Mouse (Mus musculus): ENCODE results near the gene Uba3. TPM values are rescaled to one million over a fixed set of nuclear protein-coding genes. Genes with fewer than 3 reads are reported as not detected.
A peak's percentile ranks its signal among the peaks of the same experiment; 100 is the strongest.

Uba3 gene
- total RNA-seq (2021): 10 to 100 TPM; 34.1 to 35.3 TPM
- long read RNA-seq, experiment 1, transcript Uba3-202 (17 exons, 2,465 nt): minor isoform, 5 of 19 reads
- long read RNA-seq, experiment 1, transcript Uba3-201 (18 exons, 2,257 nt): major isoform, 9 of 19 reads
- long read RNA-seq, experiment 1, partial matches to known transcripts: 1 of 19 reads
- long read RNA-seq, experiment 1, other reads (novel, unspliced or antisense): 3 of 19 reads
- long read RNA-seq, experiment 2, transcript Uba3-201 (18 exons, 2,257 nt): major isoform, 15 of 29 reads
- long read RNA-seq, experiment 2, transcript Uba3-202 (17 exons, 2,465 nt): minor isoform, 6 of 29 reads
- long read RNA-seq, experiment 2, partial matches to known transcripts: 7 of 29 reads
- long read RNA-seq, experiment 2, other reads (novel, unspliced or antisense): 1 of 29 reads

DNA sequence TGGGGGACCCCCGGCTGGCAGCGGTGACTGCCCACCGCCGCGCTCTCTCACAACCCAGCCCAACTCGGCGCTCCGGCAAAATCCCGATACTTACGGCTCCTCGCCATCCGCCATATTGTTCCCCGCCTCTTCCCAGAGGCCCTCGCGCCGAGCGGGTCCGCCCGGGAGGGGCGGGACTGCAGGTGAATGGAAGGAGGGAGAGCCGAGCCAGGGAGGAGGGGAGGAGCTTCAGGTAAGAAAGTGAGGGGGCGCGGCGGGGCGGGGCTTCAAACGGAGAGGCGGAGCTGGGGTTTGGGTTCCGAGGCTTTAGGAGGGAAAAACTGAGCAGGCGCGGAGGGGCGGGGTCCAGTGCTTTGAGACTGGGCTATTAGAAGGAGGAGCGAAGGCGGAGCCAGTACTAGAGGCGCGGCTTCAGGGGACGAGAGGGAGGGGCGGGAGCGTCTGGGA, at the start of gene Uba3:
TSS of gene Uba3 (minus strand) at position 209 of the 447 bp plus-strand sequence.
- peak; percentile 99 for DNase-seq

DNA sequence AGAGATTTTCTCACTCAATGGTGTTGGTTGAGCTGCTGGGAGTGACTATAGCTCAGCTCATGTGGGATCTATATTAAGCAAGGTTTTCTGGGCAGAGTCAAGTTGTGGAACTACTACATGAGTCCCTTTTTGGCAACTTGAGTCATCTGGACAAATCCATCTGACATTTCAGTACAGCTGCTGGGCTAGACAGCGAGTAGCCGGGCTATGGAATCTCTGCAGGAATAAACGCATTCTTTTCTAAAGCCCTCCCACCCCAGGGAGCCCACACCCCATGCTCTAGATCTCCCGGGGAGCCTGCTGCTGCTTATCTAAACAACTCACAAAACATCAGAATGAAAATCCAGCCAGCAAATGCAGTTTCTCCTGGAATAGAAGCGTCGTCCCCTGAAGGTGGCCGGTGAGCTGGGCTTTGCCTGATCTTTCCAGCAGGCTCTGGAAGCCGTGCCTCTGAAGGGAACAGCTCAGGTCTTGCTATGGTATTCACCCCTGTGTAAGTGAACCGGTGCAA, 47.3 kb upstream of the Uba3 start, which contains the start of gene Lmod3:
TSS of gene Lmod3 (minus strand) at position 49 of the 511 bp plus-strand sequence.
- DNase-seq: peak; percentile 28

DNA sequence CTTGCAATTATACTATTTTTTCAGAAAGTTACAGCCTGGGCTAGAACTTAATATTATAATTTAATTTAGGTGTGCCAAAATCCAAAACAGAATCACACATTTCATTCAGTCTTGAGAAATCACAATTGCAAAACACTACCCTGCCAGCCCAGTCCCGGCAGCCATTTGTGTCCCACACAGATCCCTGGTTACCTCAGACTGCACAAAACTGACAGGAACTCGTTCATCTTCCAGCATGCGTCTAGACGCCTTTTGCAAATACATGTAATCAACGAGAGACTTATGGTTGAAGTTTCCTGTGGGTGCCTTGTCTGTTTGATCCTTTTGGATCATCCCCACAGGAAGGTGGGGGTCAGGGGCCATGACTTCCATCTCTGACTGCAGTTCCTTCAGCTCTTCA, 46.6 kb upstream of the Uba3 start:
- no peak for DNase-seq

DNA sequence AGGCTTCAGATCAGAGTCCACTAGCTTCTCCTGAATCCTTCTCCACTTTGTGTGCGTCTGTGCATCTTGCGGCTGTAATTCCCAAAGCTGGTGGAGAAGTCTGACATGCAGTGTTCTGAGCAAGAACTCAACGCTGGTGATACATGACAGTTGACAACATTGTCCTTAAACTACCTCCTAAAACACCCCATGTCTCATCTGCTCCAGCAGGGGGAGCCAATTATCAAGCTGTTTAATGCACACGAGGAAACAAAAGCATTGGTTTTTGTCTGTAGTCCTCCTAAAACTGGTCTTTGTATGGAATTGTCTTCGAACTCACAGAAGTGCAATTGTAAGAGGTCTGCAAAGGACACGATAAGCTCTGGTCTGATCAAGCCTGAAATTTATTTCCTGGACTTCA, 45.5 kb upstream of the Uba3 start:
- no peak for DNase-seq

DNA sequence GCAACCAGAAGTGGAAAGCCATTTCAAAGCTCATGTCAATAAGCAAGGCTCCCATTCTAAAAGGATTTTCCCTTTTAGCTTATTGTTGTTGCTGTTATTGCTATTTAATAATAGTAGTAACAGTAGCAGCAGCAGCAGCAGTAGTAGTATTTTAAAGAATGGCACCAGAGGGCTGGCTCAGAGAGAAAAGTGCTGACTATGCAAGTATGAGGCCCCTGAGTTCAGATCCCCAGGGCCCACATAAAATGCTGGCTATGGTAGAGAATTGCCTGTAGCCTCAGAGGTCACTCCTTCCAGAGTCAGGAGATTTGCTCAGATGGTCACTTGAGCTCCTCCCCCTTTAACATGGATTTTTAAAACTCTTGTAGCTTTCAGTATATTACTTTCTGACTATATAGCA, 39.8 kb upstream of the Uba3 start:
- DNase-seq: no peak

DNA sequence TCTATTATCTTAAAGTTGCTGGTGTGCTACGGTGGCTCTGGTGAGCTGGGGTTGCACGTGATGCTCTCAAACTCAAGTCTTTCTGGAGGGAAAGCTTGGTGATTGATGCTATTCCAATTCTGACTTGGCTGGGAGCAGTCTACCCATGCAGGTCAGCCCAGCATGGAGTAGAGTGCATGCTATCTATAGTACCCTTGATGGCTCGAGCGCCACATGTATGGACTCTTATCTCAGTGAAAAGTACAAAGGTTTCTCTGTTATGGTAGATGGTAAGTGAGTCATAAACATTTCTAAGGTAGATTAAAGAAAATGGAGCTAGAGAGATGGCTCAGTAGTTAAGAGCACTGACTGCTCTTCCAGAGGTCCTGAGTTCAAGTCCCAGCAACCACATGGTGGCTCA, 37.1 kb upstream of the Uba3 start:
- no peak for DNase-seq

DNA sequence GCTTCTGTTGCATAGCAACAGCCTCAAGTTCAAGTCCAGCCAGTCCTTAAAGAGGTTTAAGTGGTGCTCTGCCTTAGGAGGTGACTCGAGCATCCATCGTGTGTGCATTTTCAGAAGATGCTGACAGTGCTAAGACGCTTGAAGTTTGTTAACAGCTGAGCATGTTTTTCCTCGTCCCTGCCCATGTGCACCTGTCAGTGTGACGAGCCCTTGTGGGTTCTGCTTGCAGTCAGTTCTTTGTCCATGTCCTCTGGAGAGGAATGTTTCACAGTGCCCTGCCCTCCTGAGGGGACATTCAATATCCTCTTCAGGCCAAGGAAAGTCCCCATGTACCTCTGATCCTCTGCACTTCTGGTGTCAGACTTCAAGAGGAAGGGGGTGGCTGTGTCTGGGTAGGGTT, 34.6 kb upstream of the Uba3 start:
- DNase-seq: no peak

DNA sequence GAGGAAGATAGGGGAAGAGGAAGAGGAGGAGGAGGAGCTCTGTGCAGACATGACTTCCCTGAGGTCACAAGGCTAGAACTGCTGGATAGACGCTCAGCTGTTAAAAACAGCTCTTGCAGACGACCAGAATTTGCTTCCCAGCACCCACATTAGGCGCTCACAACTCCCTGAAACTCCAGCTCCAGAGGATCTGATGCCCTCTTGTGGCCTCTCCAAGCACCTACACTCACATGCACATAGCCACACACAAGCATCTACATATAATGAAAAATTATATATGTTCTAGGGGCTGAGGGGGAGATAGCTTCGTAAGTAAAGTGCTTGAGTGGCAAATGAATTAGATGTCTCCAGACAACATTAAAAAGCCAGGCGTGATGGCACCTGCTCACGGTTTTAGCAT, 33.9 kb upstream of the Uba3 start:
- no peak for DNase-seq

DNA sequence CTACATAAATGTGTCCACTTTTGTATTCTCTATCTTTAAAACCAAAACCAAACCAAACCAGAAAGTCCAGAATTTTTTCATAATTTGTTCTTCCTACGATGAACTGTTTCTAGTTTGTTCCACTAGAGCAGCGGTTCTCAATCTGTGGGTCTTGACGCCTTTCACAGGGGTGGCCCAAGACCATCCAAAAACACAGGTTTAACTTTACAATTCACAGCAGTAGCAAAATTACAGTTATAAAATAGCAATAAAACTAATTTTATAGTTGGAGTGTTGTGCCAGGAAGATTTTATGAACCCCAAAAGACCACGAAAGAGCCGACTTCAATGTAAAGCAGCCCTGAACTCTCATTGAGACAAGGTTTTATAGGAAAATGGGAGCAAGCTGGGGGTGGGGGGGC, 30.6 kb upstream of the Uba3 start:
- no peak for DNase-seq

DNA sequence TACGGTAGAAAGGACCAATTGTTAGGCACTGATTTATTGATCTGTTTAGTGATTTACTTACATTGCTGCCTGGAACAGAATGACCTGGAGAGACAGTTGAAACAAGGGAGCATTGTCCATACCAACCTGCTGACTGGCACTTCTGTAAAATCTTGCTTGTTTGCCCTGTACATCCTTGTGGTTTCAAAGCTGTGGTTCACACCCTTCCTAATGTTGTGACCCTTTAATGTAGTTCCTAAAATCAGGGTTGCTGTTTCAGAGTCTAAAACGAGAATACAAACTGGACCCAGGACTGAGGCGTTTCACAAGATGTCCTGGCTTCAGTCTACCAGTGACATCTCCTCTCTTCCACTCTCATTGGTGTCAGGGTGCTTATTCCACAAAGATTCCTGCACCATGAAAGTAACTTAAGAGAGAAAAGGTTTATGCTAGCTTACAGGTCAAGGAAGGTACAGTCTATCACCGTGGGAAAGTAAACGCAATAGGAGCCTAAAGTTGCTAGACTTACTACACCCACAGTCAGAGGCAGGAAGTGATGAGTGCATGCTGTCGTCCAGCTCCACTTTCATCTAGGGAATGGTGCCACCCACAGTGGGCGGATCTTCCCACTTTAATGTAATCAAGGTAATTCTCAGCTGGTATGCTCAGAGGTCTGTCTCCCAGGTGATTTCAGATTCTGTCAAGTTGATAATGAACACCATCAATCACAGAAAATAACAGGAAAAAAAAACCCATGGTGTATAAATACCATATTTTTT, 29.6 kb upstream of the Uba3 start:
- DNase-seq: no peak

DNA sequence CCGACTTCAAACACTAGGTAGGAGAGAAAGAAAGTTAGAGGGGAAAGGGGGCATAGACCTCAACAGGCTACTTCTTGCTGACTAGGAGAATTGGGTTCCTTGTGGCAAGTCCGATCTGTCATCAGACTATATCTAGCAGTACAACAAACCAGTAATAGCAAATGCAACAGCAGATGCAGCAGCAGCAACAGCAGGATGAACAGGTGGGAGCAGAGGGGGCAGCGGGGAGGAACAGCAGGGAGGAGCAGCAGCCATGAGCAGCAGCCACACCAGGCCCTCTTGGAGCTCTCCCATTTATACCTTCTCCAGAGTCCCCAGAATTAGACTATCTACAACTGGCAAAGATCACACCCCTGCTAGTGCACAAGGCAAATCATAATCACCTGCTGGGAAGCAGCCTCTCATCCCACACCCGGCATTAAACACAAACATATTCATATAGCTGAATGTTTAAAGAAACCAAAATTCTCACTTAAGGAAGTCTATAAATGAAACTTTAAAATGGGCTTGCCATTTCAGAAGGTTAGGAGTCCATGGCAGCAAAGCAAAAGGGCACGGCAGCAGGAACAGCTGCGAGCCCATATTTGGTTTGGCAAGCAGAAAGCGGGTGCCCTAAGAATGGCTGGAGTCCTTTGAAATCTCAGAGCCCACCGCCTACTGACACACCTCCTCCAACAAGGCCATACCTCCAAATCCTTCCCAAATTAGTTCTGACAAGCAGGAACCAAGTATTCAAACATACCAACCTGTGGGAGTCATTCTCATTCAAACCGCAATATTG, 21.8 kb upstream of the Uba3 start:
- no peak for DNase-seq

DNA sequence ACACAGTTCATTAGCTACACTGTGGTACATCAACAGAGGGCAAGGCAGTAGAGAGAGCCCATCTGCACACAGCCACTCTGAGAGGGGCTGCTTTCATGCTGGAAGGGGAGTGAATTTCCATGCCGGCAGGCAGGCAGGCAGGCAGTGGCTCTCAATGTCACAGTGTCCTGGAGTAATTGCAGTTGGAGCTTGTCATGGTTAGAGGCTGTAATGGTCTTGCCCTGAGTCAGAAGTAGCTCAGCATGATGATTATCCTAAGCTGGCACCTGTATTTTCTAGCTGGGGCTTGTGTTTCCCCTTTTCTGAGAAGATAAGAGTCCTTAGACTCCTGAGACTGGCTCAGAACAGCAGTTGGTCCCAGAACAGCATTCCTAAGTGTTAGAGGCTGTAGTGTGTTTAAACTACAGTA, 20.6 kb upstream of the Uba3 start:
- DNase-seq: no peak

DNA sequence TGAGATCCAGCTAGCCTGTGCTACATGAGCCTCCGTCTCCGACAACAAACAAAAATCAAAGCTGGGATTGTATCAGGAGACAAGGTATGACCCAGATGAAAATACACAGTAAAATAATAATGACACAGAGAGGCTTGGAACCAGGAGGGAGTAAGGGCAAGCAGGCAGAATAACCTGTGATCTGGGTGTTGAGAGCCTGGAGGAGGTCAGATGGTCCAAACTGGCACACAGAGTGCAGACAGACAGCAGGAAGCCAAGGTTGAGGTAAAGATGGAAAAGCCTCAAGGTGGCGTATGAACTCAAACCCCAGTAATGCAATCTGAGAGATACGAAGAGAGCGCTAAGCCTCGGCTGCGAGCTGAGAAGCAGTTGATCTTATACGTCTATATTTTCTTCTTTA, 19.1 kb upstream of the Uba3 start:
- DNase-seq: no peak

DNA sequence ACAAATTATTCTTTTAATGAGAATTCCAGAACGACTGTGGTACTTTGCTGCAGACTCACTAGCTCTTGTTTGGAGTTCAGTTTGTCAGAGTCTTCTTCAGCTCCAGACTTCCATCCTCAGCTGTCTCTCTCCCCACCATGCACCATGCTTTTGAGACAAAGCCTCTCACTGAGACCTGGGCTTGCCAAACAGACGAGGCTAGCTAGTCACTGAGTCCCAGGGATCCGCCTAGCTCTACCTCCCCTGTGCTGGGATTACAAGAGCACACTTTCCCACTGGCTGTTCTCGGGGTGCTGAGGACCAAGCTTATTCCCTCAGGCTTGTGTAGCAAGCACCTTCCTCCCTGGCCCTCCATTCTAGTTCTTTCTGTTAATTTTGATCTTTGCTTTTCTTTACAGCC, 18.1 kb upstream of the Uba3 start:
- DNase-seq: no peak

DNA sequence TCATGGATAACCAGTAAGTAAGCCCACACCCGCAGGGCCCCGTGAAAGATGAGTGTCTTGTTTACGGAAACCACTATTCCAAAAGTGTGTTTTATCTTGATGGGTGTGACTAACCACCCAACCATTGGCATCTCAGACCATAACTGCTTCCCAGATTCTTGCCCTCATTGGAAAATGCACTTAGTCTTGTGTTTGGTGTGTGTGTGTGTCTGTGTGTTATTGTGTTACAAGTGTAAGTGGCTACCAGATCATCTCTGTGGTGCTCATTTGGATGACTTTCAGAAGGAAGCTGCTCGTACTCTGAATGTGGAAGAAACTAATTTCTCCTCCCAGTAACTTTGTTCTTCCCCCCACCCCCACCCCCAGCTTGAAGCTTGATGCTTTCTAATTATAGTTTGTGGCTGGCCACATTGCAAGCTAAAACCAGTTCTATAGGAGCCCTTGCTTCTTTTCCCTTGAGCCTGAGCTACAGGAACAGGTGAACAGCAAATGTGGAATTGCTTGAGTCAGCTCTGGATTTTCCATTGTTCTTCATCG, 17.6 kb upstream of the Uba3 start:
- no peak for DNase-seq

DNA sequence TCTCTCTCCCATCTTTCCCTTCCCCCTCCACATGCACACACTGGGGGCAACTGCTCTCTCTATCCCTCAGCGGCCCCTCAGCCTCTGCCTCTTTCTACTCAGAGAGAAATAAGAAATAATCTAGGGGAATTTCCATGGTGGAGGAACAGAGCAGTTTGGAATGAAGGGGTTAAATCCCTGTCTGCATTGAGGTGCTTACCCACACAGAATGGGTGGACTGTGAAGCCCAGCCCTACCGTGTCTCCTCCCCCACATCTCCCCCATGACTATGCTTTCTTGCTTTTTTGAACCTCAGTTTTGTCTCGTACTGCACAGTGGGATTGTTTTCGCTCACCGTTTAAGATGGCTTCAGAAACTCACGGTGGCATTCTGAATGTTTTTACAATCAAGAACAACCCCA, 16.9 kb upstream of the Uba3 start:
- DNase-seq: no peak

DNA sequence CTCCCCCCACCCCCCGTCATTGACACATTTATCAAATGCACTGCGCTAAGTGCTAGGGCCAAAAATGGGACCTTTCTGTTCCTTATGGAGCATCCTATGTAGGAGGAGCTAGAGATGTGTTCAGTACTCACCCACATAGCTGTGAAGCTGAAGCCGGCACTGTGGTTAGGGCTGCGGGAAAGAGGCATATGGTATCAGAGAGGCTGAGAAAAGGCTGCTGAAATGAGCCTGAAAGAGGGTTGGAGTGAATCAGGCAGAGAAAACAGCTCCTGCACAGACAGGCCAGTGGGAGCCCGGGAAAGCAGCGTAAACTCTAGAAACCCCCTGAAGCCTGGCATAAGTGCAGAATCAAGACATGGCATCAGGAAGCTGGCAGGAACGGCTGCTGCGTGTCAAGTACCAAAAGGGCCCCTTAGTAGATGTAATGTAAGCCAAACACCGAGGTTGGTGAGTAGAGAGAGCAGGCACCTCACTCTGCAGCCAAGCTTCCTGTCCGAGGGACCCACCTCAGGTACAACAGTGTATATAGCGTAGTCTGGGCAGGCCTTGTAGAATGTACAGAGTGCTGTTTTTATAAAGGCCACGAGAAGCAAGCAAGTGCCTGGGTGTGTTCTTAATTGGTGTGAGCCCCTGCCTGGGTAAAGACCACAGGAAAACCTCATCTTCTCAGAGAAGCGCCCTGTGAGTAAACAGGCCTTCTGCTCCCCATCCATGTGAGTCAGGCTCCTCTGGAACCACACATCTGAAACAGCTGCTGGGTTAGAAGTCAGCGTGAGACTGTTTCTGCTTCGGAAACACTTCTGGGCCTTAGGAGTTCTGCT, 16.0 kb upstream of the Uba3 start:
- DNase-seq: no peak

DNA sequence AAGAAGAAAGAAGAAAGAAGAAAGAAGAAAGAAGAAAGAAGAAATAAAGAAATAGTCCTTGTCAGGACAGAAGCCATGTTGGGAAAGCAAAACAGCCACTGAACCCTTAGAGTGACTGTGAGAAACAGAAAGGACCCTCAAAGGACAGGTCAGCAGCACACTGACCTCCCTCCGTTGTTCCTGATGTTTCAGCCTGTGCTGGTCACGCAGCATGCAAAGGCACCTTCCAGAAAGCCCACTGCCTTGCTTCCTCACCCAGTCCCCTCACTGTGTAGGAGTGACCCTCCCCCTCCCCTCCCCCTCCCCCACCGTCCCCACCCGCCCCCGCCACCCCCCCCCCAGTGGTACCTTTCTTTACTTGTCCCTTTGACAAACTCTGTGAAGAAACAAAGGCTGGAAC, 15.2 kb upstream of the Uba3 start:
- DNase-seq: no peak

DNA sequence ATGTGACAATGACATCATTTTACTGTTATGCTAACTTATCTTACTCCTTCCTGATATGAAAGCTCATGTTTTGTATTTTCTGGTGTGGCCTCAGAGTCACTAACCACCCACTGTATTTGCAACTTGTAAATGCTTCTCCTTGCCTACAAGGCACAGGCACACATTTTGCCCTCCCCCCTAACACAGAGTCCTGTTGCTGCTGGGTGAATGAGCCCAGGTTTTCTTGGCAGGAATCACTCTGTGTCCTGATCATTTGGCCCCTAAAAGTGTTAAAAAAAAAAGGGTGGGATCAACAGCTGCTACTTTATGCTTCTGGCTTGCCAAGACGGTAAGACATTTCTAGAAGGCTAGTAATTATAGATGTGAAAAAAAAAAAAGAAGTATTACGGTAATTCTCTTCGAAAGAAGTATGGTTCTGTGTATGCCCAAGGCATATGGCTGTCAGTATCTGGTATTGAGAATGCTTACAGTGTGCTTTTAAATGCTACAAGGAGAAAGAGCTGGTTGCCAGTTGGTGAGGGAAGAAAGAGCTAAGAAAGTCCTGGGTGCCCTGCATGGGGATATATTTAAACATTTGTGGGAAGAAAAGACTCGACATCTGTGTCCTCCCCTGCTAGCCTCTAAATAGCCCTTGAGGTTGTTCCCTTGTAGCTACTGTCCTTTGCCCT, 10.8 kb upstream of the Uba3 start:
- no peak for DNase-seq

DNA sequence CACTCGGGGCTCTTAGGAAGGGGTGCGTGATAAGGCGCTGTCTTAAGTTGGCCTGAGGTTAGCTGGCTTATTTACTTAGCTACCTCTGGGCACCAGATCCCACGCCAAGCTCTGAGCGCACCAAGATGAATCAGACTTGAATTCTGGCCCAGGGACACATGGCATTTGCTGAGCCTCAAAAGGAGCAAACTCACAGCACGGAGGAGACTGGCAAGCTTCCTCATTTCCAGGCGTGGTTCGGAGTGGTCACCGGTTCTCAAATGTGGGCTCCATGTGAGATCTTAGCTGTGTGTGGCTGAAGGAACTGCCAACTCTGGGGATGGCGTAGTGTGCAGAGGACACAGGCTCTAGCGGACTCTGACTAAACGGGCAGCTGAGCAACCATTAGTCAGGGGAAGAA, 6.5 kb upstream of the Uba3 start:
- peak; percentile 82 for DNase-seq

Data from gastrocnemius, postnatal 25 days (tissue).